Mouse (Mus musculus) neutrophil, adult 5-6 weeks (primary cell): ENCODE data around the gene 1700025G04Rik. TPM values are rescaled to one million over a fixed set of nuclear protein-coding genes. Genes with fewer than 3 reads are reported as not detected.

Experiments
- ATAC-seq: fragments of 151-379, 151-347 bp; 2 replicates; pipeline ENCODE4 v1.8.0; 2017; ENCODE audit warnings: mild to moderate bottlenecking, moderate TSS enrichment; ENCODE audit not compliant: insufficient number of reproducible peaks, poor library complexity, low FRiP score, severe bottlenecking; ENCODE audit errors: extremely low read depth
- total RNA-seq: library from RNA; stranded (forward); fragments of 200-1000 nt; gene quantifications from 2 replicates; pipeline ENCODE4 v1.2.3, GENCODE M21; 2017

Gene 1700025G04Rik
- total RNA-seq, 1 experiment from 2014 or later: 4.4 TPM

GRCm38 (mm10) chr1:151887126-151887525 is 202.8 kb downstream of the 1700025G04Rik start:
- ATAC-seq: no peak

- no peak for ATAC-seq
Observed at GRCm38 (mm10) chr1:151886171-151886570, 203.8 kb downstream of the 1700025G04Rik start.

- ATAC-seq: no peak
Observed at GRCm38 (mm10) chr1:151881253-151881652, 208.7 kb downstream of the 1700025G04Rik start.

- no peak for ATAC-seq
Observed at GRCm38 (mm10) chr1:151880731-151881130, 209.2 kb downstream of the 1700025G04Rik start.

- ATAC-seq: no peak
Observed at GRCm38 (mm10) chr1:151879966-151880365, 210.0 kb downstream of the 1700025G04Rik start.

GRCm38 (mm10) chr1:151879308-151879850 is 210.5 kb downstream of the 1700025G04Rik start:
- ATAC-seq: no peak

- ATAC-seq: no peak
Observed at GRCm38 (mm10) chr1:151878411-151878810, 211.5 kb downstream of the 1700025G04Rik start.

GRCm38 (mm10) chr1:151872971-151873370 is 217.0 kb downstream of the 1700025G04Rik start:
- no peak for ATAC-seq

GRCm38 (mm10) chr1:151864326-151864725 is 225.6 kb downstream of the 1700025G04Rik start:
- no peak for ATAC-seq

- ATAC-seq: no peak
Observed at GRCm38 (mm10) chr1:151863797-151864147, 226.2 kb downstream of the 1700025G04Rik start.

GRCm38 (mm10) chr1:151863135-151863796 is 226.7 kb downstream of the 1700025G04Rik start:
- ATAC-seq: no peak

GRCm38 (mm10) chr1:151862109-151862508 is 227.8 kb downstream of the 1700025G04Rik start:
- ATAC-seq: no peak

GRCm38 (mm10) chr1:151861334-151861995 is 228.5 kb downstream of the 1700025G04Rik start:
- ATAC-seq: no peak

- no peak for ATAC-seq
Observed at GRCm38 (mm10) chr1:151858474-151858873, 231.5 kb downstream of the 1700025G04Rik start.

- ATAC-seq: no peak
Observed at GRCm38 (mm10) chr1:151855561-151855960, 234.4 kb downstream of the 1700025G04Rik start.

- no peak for ATAC-seq
Observed at GRCm38 (mm10) chr1:151851976-151852375, 237.9 kb downstream of the 1700025G04Rik start.

- no peak for ATAC-seq
Observed at GRCm38 (mm10) chr1:151851051-151851848, 238.7 kb downstream of the 1700025G04Rik start.

- no peak for ATAC-seq
Observed at GRCm38 (mm10) chr1:151849993-151850608, 239.8 kb downstream of the 1700025G04Rik start.

- no peak for ATAC-seq
Observed at GRCm38 (mm10) chr1:151848286-151848685, 241.6 kb downstream of the 1700025G04Rik start.
